Mouse (Mus musculus) heart, embryonic 14.5 days (tissue): ENCODE measurements at regions not wholly inside any gene's neighbourhood (a gene's known extent, or its start where the extent isn't known, plus 50 kb on each side); places are given as distances from the start of the nearest gene placed in this dataset.

Source experiments
- ATAC-seq: fragments of 200-750 bp; cut with Nextera tagmentation; 2 replicates; pipeline ENCODE4 v1.8.0; 2017; ENCODE audit warnings: low read depth, moderate TSS enrichment; ENCODE audit not compliant: insufficient number of reproducible peaks, insufficient read depth, low FRiP score
- H3K27ac ChIP-seq, 2 experiments: fragments of 200-500 bp in 1 of 2; fragments of 300-500 bp in 1 of 2; sonication (generic) in 1 of 2; replicated peaks in 1 of 2; 2 replicates each; pipeline ENCODE4 v1.5.1; 2012 to 2014; ENCODE audit warnings: low read depth in 2 of 2, low read length in 2 of 2, control low read depth in 1 of 2, mild to moderate bottlenecking in 1 of 2, mixed read lengths in 1 of 2; ENCODE audit not compliant: control insufficient read depth in 1 of 2, insufficient read depth in 1 of 2
- H3K27me3 ChIP-seq: fragments of 300-500 bp; sonication (generic); 2 replicates; pipeline ENCODE4 v1.6.1; 2014; ENCODE audit warnings: mild to moderate bottlenecking, low read length, control low read depth; ENCODE audit not compliant: control insufficient read depth, insufficient read depth
- H3K36me3 ChIP-seq: fragments of 300-500 bp; sonication (generic); 2 replicates; pipeline ENCODE4 v1.6.1; 2014; ENCODE audit warnings: mild to moderate bottlenecking, control low read depth, low read length, mixed read lengths; ENCODE audit not compliant: control insufficient read depth, insufficient read depth
- H3K4me1 ChIP-seq, 2 experiments: fragments of 200-500 bp in 1 of 2; fragments of 300-500 bp in 1 of 2; sonication (generic) in 1 of 2; 2 replicates each; pipeline ENCODE4 v1.6.1; 2012 to 2014; ENCODE audit warnings: low read length in 2 of 2, control low read depth in 1 of 2, mixed read lengths in 1 of 2; ENCODE audit not compliant: control insufficient read depth in 2 of 2, insufficient read depth in 2 of 2
- H3K4me2 ChIP-seq: fragments of 300-500 bp; sonication (generic); 2 replicates; pipeline ENCODE4 v1.6.1; 2014; ENCODE audit warnings: mild to moderate bottlenecking, low read length
- H3K4me3 ChIP-seq, 2 experiments: fragments of 200-500 bp in 1 of 2; fragments of 300-500 bp in 1 of 2; sonication (generic) in 1 of 2; 2 replicates each; pipeline ENCODE4 v1.5.1; 2012 to 2014; ENCODE audit warnings: low read length in 2 of 2, mild to moderate bottlenecking in 2 of 2, control low read depth in 1 of 2, low read depth in 1 of 2, moderate library complexity in 1 of 2; ENCODE audit not compliant: control insufficient read depth in 1 of 2, insufficient read depth in 1 of 2
- H3K9ac ChIP-seq: fragments of 300-500 bp; sonication (generic); 2 replicates; pipeline ENCODE4 v1.6.1; 2014; ENCODE audit warnings: mild to moderate bottlenecking, low read length
- H3K9me3 ChIP-seq: fragments of 300-500 bp; sonication (generic); 2 replicates; pipeline ENCODE4 v1.6.1; 2016; ENCODE audit warnings: low read length, control low read depth; ENCODE audit not compliant: control insufficient read depth
- WGBS: fragments of 180-500 bp; shearing (Covaris S2); extraction: QIAGEN DNeasy Blood & Tissue Kit; methylation state at CpG from one replicate; pipeline ENCODE4 v1.1.7; 2014; 5-methylcytosine and 5-hydroxymethylcytosine counted together

GRCm38 (mm10) chr1:57096740-57097139, 118.3 kb upstream of the Satb2 start:
- Histone ChIP-seq H3K27ac (no peak overlapping the region), H3K4me3 (no peak overlapping the region), H3K4me1 (peaks cover 11 to 16% of the 10 kb centered on the region in 2 experiments), H3K9me3 (no peaks in the 10 kb centered on the region), H3K27me3 (peaks cover 15% of the 10 kb centered on the region), H3K9ac (0 out of 2 replicates have a peak overlapping the region, but pooled peaks have one; percentile 4), H3K4me2 (peak overlapping the region; percentile 13; the same call in 1 of the 2 replicates), H3K36me3 (no peaks in the 10 kb centered on the region)
- no peak for ATAC-seq
- 36% methylated on average over 8 of the region's 8 CpGs for WGBS

- Histone ChIP-seq H3K9ac (no peak overlapping the region), H3K27ac (no peak overlapping the region), H3K4me3 (no peak overlapping the region), H3K27me3 (peaks cover 15% of the 10 kb centered on the region), H3K9me3 (no peaks in the 10 kb centered on the region), H3K4me2 (no peak overlapping the region), H3K4me1 (peaks cover 8 to 12% of the 10 kb centered on the region in 2 experiments), H3K36me3 (no peaks in the 10 kb centered on the region)
- WGBS, result 81% methylated on average over 2 of the region's 2 CpGs
- ATAC-seq, result no peak
Observed at GRCm38 (mm10) chr1:57100614-57101013, 122.2 kb upstream of the Satb2 start.

- ATAC-seq, result no peak
- Histone ChIP-seq H3K4me3 (no peak overlapping the region), H3K27ac (no peak overlapping the region), H3K4me1 (no peaks in the 10 kb centered on the region), H3K9me3 (no peaks in the 10 kb centered on the region), H3K36me3 (no peaks in the 10 kb centered on the region), H3K4me2 (no peak overlapping the region), H3K9ac (no peak overlapping the region), H3K27me3 (no peaks in the 10 kb centered on the region)
- WGBS, result 76% methylated on average over 10 of the region's 10 CpGs
Observed at GRCm38 (mm10) chr1:57107308-57107707, 128.9 kb upstream of the Satb2 start.

GRCm38 (mm10) chr1:57120678-57121077, 142.2 kb upstream of the Satb2 start:
- Histone ChIP-seq H3K27ac (no peak overlapping the region), H3K4me3 (no peak overlapping the region), H3K36me3 (no peaks in the 10 kb centered on the region), H3K9me3 (no peaks in the 10 kb centered on the region), H3K4me1 (no peaks in the 10 kb centered on the region), H3K4me2 (no peak overlapping the region), H3K27me3 (no peaks in the 10 kb centered on the region), H3K9ac (no peak overlapping the region)
- 71% methylated on average over 2 of the region's 2 CpGs for WGBS
- no peak for ATAC-seq

GRCm38 (mm10) chr1:57144181-57144580, 165.7 kb upstream of the Satb2 start:
- ATAC-seq, result no peak

GRCm38 (mm10) chr1:57155869-57156268, 177.4 kb upstream of the Satb2 start:
- H3K27me3 ChIP-seq, result no peaks in the 10 kb centered on the region
- H3K9ac ChIP-seq, result no peak overlapping the region
- no peak for ATAC-seq
- no peak overlapping the region for H3K4me3 ChIP-seq
- H3K4me1 ChIP-seq, result no peaks in the 10 kb centered on the region
- H3K27ac ChIP-seq, result no peak overlapping the region
- no peaks in the 10 kb centered on the region for H3K9me3 ChIP-seq
- no peak overlapping the region for H3K4me2 ChIP-seq
- 76% methylated on average over 7 of the region's 7 CpGs for WGBS
- H3K36me3 ChIP-seq, result no peaks in the 10 kb centered on the region

More at GRCm38 (mm10) chr1:57144181-57144580, 165.7 kb upstream of the Satb2 start:
- no peaks in the 10 kb centered on the region for H3K27me3 ChIP-seq
- no peaks in the 10 kb centered on the region for H3K9me3 ChIP-seq
- no peaks in the 10 kb centered on the region for H3K36me3 ChIP-seq
- no peak overlapping the region for H3K27ac ChIP-seq
- no peak overlapping the region for H3K4me2 ChIP-seq
- 85% methylated on average over 3 of the region's 3 CpGs for WGBS
- no peaks in the 10 kb centered on the region for H3K4me1 ChIP-seq
- no peak overlapping the region for H3K9ac ChIP-seq
- no peak overlapping the region for H3K4me3 ChIP-seq

- no peak for ATAC-seq
Observed at GRCm38 (mm10) chr1:57164443-57164842, 186.0 kb upstream of the Satb2 start.

GRCm38 (mm10) chr1:57174289-57174890, 195.9 kb upstream of the Satb2 start:
- Histone ChIP-seq H3K9ac (no peak overlapping the region), H3K27me3 (no peaks in the 10 kb centered on the region), H3K9me3 (no peaks in the 10 kb centered on the region), H3K4me2 (no peak overlapping the region), H3K36me3 (no peaks in the 10 kb centered on the region), H3K4me3 (no peak overlapping the region), H3K4me1 (no peaks in the 10 kb centered on the region), H3K27ac (no peak overlapping the region)
- WGBS, result 73% methylated on average over 10 of the region's 10 CpGs
- no peak for ATAC-seq

More at GRCm38 (mm10) chr1:57164443-57164842, 186.0 kb upstream of the Satb2 start:
- Histone ChIP-seq H3K9me3 (0 out of 2 replicates have a peak, but pooled peaks cover 2% of the 10 kb centered on the region), H3K4me3 (no peak overlapping the region), H3K27ac (no peak overlapping the region), H3K4me1 (no peaks in the 10 kb centered on the region), H3K9ac (no peak overlapping the region), H3K4me2 (no peak overlapping the region), H3K36me3 (no peaks in the 10 kb centered on the region), H3K27me3 (no peaks in the 10 kb centered on the region)
- 97% methylated on average over 1 of the region's 1 CpGs for WGBS
